Mouse (Mus musculus): Measurements from ENCODE around the gene Gfy. TPM values are rescaled to one million over a fixed set of nuclear protein-coding genes. Genes with fewer than 3 reads are reported as not detected.

Gfy gene
- polyA plus RNA-seq, 1 experiment from 2014 or later = not detected

- 65% methylated on average over 7 of the region's 7 CpGs for WGBS
These were observed 4.3 kb upstream of the Gfy start for GRCm38 (mm10) chr7:45183672-45184071.

DNA sequence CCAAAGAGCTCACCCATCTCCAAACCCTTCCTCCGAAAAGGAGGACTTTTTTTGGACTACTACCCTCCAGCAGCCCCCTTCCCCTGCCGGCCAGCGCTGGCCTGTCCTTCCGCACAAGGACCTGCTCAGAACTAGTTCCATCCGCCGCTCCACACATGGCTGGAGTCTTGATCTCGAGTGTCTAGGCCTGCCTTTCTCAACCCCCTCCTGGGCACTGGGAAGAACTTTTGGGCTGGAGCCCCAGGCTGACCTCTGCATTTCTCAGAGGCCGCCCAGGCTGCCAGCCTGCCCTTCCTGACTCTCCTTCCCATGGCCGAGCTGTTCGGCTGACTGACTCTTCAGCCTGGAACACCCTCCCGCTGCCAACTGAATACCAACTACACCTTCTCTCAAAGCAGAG lies 3.2 kb upstream of the Gfy start:
- Histone ChIP-seq H3K27ac (replicated peaks) (no peak overlapping the region), H3K4me2 (replicated peaks; ENCODE audit: low read depth) (peak overlapping the region; percentile 45), H3K4me3 (ENCODE audit: low read depth, low read length) (peak overlapping the region; percentile 27; the same call in 1 of the 2 replicates), H3K9ac (ENCODE audit: low read length) (0 out of 2 replicates have a peak overlapping the region, but pooled peaks have one; percentile 23), H3K36me3 (ENCODE audit: control insufficient read depth, insufficient read depth, low read length) (no peaks in the 10 kb centered on the region), H3K27me3 (ENCODE audit: control insufficient read depth, insufficient read depth, low read length) (peaks cover 26% of the 10 kb centered on the region; the same call in 1 of the 2 replicates), H3K4me1 (replicated peaks; ENCODE audit: control insufficient read depth, insufficient read depth) (peaks cover 3% of the 10 kb centered on the region), H3K9me3 (ENCODE audit: control insufficient read depth, low read length) (no peaks in the 10 kb centered on the region)
- no peak for TF ChIP-seq EP300 (optimal IDR thresholded peaks at IDR 0.05)
- TF ChIP-seq CTCF (IDR thresholded peaks at IDR 0.05; ENCODE audit: low read depth) = no peak
- 14% methylated on average over 11 of the region's 11 CpGs for WGBS
- ATAC-seq (ENCODE audit: low FRiP score, low TSS enrichment) = no peak
- DNase-seq (ENCODE audit: low spot score) = no peak

More at GRCm38 (mm10) chr7:45183672-45184071, 4.3 kb upstream of the Gfy start:
- Histone ChIP-seq H3K9ac (ENCODE audit: low read length) (no peak overlapping the region), H3K9me3 (ENCODE audit: control insufficient read depth, low read length) (no peaks in the 10 kb centered on the region), H3K4me1 (replicated peaks; ENCODE audit: control insufficient read depth, insufficient read depth) (peaks cover 3% of the 10 kb centered on the region), H3K27me3 (ENCODE audit: control insufficient read depth, insufficient read depth, low read length) (peaks cover 19% of the 10 kb centered on the region; the same call in 1 of the 2 replicates), H3K4me3 (ENCODE audit: low read depth, low read length) (no peak overlapping the region), H3K4me2 (replicated peaks; ENCODE audit: low read depth) (no peak overlapping the region), H3K36me3 (ENCODE audit: control insufficient read depth, insufficient read depth, low read length) (no peaks in the 10 kb centered on the region), H3K27ac (replicated peaks) (no peak overlapping the region)
- no peak for TF ChIP-seq EP300 (optimal IDR thresholded peaks at IDR 0.05)
- TF ChIP-seq CTCF (IDR thresholded peaks at IDR 0.05; ENCODE audit: low read depth) = no peak
- no peak for ATAC-seq (ENCODE audit: low FRiP score, low TSS enrichment)
- no peak for DNase-seq (ENCODE audit: low spot score)

- Histone ChIP-seq H3K9ac (ENCODE audit: low read length) (no peak overlapping the region), H3K4me2 (replicated peaks; ENCODE audit: low read depth) (peak overlapping the region; percentile 45), H3K4me3 (ENCODE audit: low read depth, low read length) (peak overlapping the region; percentile 27; the same call in 1 of the 2 replicates), H3K4me1 (replicated peaks; ENCODE audit: control insufficient read depth, insufficient read depth) (peaks cover 3% of the 10 kb centered on the region), H3K27me3 (ENCODE audit: control insufficient read depth, insufficient read depth, low read length) (peaks cover 29% of the 10 kb centered on the region; the same call in 1 of the 2 replicates), H3K36me3 (ENCODE audit: control insufficient read depth, insufficient read depth, low read length) (no peaks in the 10 kb centered on the region), H3K27ac (replicated peaks) (no peak overlapping the region), H3K9me3 (ENCODE audit: control insufficient read depth, low read length) (no peaks in the 10 kb centered on the region)
- no peak for TF ChIP-seq EP300 (optimal IDR thresholded peaks at IDR 0.05)
- no peak for TF ChIP-seq CTCF (IDR thresholded peaks at IDR 0.05; ENCODE audit: low read depth)
- peak; percentile 94 for DNase-seq (ENCODE audit: low spot score)
- WGBS = under 1% methylated on average over 34 of the region's 34 CpGs
- peak; percentile 90 for ATAC-seq (ENCODE audit: low FRiP score, low TSS enrichment)
These were observed 2.8 kb upstream of the Gfy start for GRCm38 (mm10) chr7:45182199-45182601.

DNA sequence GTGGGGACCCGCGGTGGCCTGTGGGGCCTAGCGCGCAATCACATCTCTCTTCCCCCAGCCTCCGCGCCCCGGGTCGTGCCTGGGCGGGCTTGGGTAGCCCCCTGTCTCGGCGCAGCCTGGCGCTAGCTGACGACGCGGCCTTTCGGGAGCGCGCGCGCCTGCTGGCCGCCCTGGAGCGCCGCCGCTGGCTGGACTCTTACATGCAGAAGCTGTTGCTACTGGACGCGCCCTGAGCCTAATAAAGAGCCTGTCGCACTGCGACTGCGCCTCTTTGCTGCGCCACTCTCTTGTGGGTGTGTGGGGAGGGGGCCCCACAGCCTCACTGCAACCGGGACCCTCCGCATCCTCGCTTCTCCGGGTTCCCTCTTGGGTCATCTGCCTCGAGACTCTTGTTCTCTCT lies 2.2 kb upstream of the Gfy start:
- peaks cover 3% of the 10 kb centered on the region for H3K4me1 ChIP-seq (replicated peaks; ENCODE audit: control insufficient read depth, insufficient read depth)
- H3K27ac ChIP-seq (replicated peaks) = no peak overlapping the region
- no peak overlapping the region for H3K4me2 ChIP-seq (replicated peaks; ENCODE audit: low read depth)
- H3K4me3 ChIP-seq (ENCODE audit: low read depth, low read length) = peak overlapping the region; percentile 15; the same call in 1 of the 2 replicates
- H3K9ac ChIP-seq (ENCODE audit: low read length) = no peak overlapping the region
- no peaks in the 10 kb centered on the region for H3K9me3 ChIP-seq (ENCODE audit: control insufficient read depth, low read length)
- ATAC-seq (ENCODE audit: low FRiP score, low TSS enrichment) (0 out of 2 replicates have a peak, but pooled peaks have one; percentile 16), DNase-seq (ENCODE audit: low spot score) (peak; percentile 60)
- TF ChIP-seq EP300 (optimal IDR thresholded peaks at IDR 0.05) (no peak), CTCF (IDR thresholded peaks at IDR 0.05; ENCODE audit: low read depth) (no peak; the same call in 1 of the 2 replicates)
- H3K36me3 ChIP-seq (ENCODE audit: control insufficient read depth, insufficient read depth, low read length) = no peaks in the 10 kb centered on the region
- WGBS = 4% methylated on average over 34 of the region's 35 CpGs
- H3K27me3 ChIP-seq (ENCODE audit: control insufficient read depth, insufficient read depth, low read length) = peaks cover 29% of the 10 kb centered on the region; the same call in 1 of the 2 replicates

DNA sequence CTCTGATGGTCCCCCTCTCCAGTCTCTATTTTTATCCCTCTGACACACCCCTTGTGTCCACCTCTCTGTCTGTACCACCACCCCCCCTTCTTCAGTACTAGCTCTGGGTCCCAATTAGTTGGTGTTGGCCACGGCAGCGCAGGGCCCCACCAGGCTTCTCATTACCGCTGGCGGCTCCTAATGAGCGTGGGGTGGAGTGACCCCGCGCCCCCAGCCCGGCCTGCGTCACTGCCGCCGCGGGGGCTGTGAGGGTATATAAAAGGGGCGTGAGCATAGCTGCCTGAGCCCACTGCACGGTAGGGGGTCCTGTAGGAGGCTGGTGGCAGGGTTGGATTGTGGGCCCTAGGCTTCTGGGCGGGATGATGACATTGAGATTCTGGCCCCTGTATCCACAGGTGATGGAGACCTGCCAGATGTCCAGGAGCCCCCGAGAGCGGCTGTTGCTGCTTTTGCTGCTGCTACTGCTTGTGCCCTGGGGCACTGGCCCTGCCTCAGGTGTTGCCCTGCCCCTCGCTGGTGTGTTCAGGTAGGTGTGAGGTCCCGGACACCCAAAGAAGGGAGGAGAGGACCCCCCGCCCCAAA lies 1.6 kb upstream of the Gfy start, which contains the start of gene Pth2:
Pth2 (plus strand) TSS at position 100 of the 582 bp plus-strand sequence.
- no peak within 1 kb of the TSS for H3K9ac ChIP-seq (ENCODE audit: low read length)
- TF ChIP-seq CTCF (IDR thresholded peaks at IDR 0.05; ENCODE audit: low read depth) (no peak), EP300 (optimal IDR thresholded peaks at IDR 0.05) (no peak)
- ATAC-seq (ENCODE audit: low FRiP score, low TSS enrichment) = no peak
- H3K36me3 ChIP-seq (ENCODE audit: control insufficient read depth, insufficient read depth, low read length) = no peaks in the 10 kb centered on the region
- H3K4me1 ChIP-seq (replicated peaks; ENCODE audit: control insufficient read depth, insufficient read depth) = peaks cover 6% of the 10 kb centered on the region
- 27% methylated on average over 19 of the region's 20 CpGs for WGBS
- H3K9me3 ChIP-seq (ENCODE audit: control insufficient read depth, low read length) = no peaks in the 10 kb centered on the region
- H3K4me3 ChIP-seq (ENCODE audit: low read depth, low read length) = peak within 1 kb of the TSS; percentile 15; the same call in 1 of the 2 replicates
- no peak for DNase-seq (ENCODE audit: low spot score)
- no peak within 1 kb of the TSS for H3K4me2 ChIP-seq (replicated peaks; ENCODE audit: low read depth)
- peaks cover 29% of the 10 kb centered on the region; the same call in 1 of the 2 replicates for H3K27me3 ChIP-seq (ENCODE audit: control insufficient read depth, insufficient read depth, low read length)
- no peak within 1 kb of the TSS for H3K27ac ChIP-seq (replicated peaks)

GRCm38 (mm10) chr7:45178550-45178949 lies 819 bp downstream of the Gfy start:
- TF ChIP-seq EP300 (optimal IDR thresholded peaks at IDR 0.05) (no peak), CTCF (IDR thresholded peaks at IDR 0.05; ENCODE audit: low read depth) (no peak)

More at GRCm38 (mm10) chr7:45178550-45178949, 819 bp downstream of the Gfy start:
- Histone ChIP-seq H3K4me2 (replicated peaks; ENCODE audit: low read depth) (no peak overlapping the region), H3K9me3 (ENCODE audit: control insufficient read depth, low read length) (no peaks in the 10 kb centered on the region), H3K9ac (ENCODE audit: low read length) (no peak overlapping the region), H3K4me3 (ENCODE audit: low read depth, low read length) (no peak overlapping the region), H3K36me3 (ENCODE audit: control insufficient read depth, insufficient read depth, low read length) (no peaks in the 10 kb centered on the region), H3K27me3 (ENCODE audit: control insufficient read depth, insufficient read depth, low read length) (peaks cover 32% of the 10 kb centered on the region; the same call in 1 of the 2 replicates), H3K4me1 (replicated peaks; ENCODE audit: control insufficient read depth, insufficient read depth) (peaks cover 9% of the 10 kb centered on the region), H3K27ac (replicated peaks) (no peak overlapping the region)
- 25% methylated on average over 7 of the region's 7 CpGs for WGBS
- no peak for DNase-seq (ENCODE audit: low spot score)
- ATAC-seq (ENCODE audit: low FRiP score, low TSS enrichment) = no peak
